10 mouse cellular contexts compared by ENCODE assay signal in the genomic region with DNA sequence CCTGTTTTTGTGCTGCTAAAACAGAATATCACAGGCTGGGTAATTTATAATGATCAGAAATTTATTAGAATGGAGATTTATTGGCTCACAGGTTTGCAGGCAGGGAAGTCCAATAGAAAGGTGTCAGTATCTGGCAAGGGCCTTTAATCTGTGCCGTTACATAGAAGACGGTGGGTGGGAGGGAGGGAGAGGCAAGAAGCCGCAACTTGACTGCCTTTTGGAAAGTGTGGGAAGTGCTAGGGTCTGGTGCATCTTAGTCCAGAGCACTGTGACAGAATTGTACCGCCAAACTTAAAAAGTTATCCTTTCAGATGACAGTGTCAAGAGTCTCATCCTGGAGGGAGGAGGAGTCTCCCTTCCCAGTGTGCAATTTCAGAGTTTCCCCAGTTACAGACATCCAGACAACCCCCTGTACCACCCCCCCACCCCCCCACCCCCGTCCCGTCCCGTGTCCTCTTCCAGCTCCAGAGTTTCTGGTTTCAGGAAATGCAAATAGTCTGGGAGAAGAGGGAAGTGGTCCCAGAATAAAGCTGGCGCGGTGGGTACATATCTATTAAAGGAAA.
DNase-seq lines count a peak whose midpoint lies in the region; ATAC-seq lines count a peak whose summit lies in the region.
"Had no signal": no experiment of that assay in that cellular context is flagged by ENCODE, and none has a peak within 500 bp of the region (broad histone marks: within the 10 kb centered on the region; RNA-seq: fewer than 3 reads in every experiment).

No protein-coding gene starts in this region.

- no peaks in the 10 kb centered on the region for H3K27me3 ChIP-seq in heart, embryonic 14.5 days (ENCODE audit: control insufficient read depth, insufficient read depth, low read length)
- H3K27me3 ChIP-seq in forebrain, embryonic 10.5 days (ENCODE audit: poor library complexity, severe bottlenecking), result peaks cover 27% of the 10 kb centered on the region
- peaks cover 8% of the 10 kb centered on the region for H3K27me3 ChIP-seq in limb, embryonic 12.5 days
- H3K27me3 ChIP-seq: megakaryocyte, embryonic 14.5 days had no signal

- peak overlapping the region; percentile 80 for H3K4me2 ChIP-seq in heart, embryonic 14.5 days (ENCODE audit: low read length)
- H3K4me2 ChIP-seq in limb, embryonic 12.5 days, result peak overlapping the region; percentile 34

- no peaks in the 10 kb centered on the region for H3K9me3 ChIP-seq in heart, embryonic 14.5 days (ENCODE audit: control insufficient read depth, low read length)
- H3K9me3 ChIP-seq in forebrain, embryonic 10.5 days, result no peaks in the 10 kb centered on the region
- no peaks in the 10 kb centered on the region for H3K9me3 ChIP-seq in limb, embryonic 12.5 days

- WGBS in heart, embryonic 14.5 days, result 5% methylated on average over 9 of the region's 9 CpGs
- WGBS in forebrain, embryonic 10.5 days, result 15% methylated on average over 9 of the region's 9 CpGs
- 13% methylated on average over 9 of the region's 9 CpGs for WGBS in limb, embryonic 12.5 days

- no peak for DNase-seq in heart, adult 11 months
- DNase-seq in ES-CJ7 (ENCODE audit: low read depth, low spot score), result peak; percentile 16
- DNase-seq in forebrain, embryonic 10.5 days (ENCODE audit: extremely low spot score, low spot score), result no peak
- DNase-seq in lung, postnatal 36 days, result no peak
- no peak for DNase-seq in Muller cell, postnatal 12 days (ENCODE audit: inconsistent ontology term)
- no peak for DNase-seq in right cerebral cortex, postnatal 36 days (ENCODE audit: low spot score in 2 of 2)

- H3K4me1 ChIP-seq in heart, embryonic 14.5 days (ENCODE audit: control insufficient read depth in 2 of 2, insufficient read depth in 2 of 2, low read length in 2 of 2), result peaks cover 0 to 11% of the 10 kb centered on the region in 2 experiments; a peak in 2 of 4 replicates
- H3K4me1 ChIP-seq in forebrain, embryonic 10.5 days, result peaks cover 34% of the 10 kb centered on the region
- H3K4me1 ChIP-seq in limb, embryonic 12.5 days (replicated peaks), result peaks cover 42% of the 10 kb centered on the region

- H3K4me3 ChIP-seq in heart, embryonic 14.5 days (ENCODE audit: control insufficient read depth in 1 of 2, insufficient read depth in 1 of 2, low read depth in 1 of 2, low read length in 2 of 2), result peak overlapping the region; percentile 18 to 33; a peak in 3 of 4 replicates
- peak overlapping the region; percentile 38 for H3K4me3 ChIP-seq in forebrain, embryonic 10.5 days
- H3K4me3 ChIP-seq in limb, embryonic 12.5 days (replicated peaks), result 0 out of 2 replicates have a peak overlapping the region, but pooled peaks have one; percentile 11
- H3K4me3 ChIP-seq: megakaryocyte, embryonic 14.5 days had no signal

- H3K36me3 ChIP-seq in heart, embryonic 14.5 days (ENCODE audit: control insufficient read depth, insufficient read depth, low read length), result no peaks in the 10 kb centered on the region
- H3K36me3 ChIP-seq in forebrain, embryonic 10.5 days (replicated peaks), result no peaks in the 10 kb centered on the region
- no peaks in the 10 kb centered on the region for H3K36me3 ChIP-seq in limb, embryonic 12.5 days

- no peak for ATAC-seq in heart, embryonic 14.5 days (ENCODE audit: insufficient number of reproducible peaks, insufficient read depth, low FRiP score, low read depth)
- no peak for ATAC-seq in limb, embryonic 12.5 days (ENCODE audit: insufficient number of reproducible peaks, insufficient read depth, low FRiP score, low TSS enrichment, low read depth)
- ATAC-seq: CD4-positive, CD25-positive, alpha-beta regulatory T cell, adult 4 months had no signal

- H3K9ac ChIP-seq in heart, embryonic 14.5 days (ENCODE audit: low read length), result peak overlapping the region; percentile 59; the same call in 1 of the 2 replicates
- no peak overlapping the region for H3K9ac ChIP-seq in limb, embryonic 12.5 days (replicated peaks)

- no peak overlapping the region for H3K27ac ChIP-seq in heart, embryonic 14.5 days (replicated peaks in 1 of 2; ENCODE audit: control insufficient read depth in 1 of 2, insufficient read depth in 1 of 2, low read depth in 2 of 2, low read length in 2 of 2)
- peak overlapping the region; percentile 15; the same call in 1 of the 2 replicates for H3K27ac ChIP-seq in forebrain, embryonic 10.5 days
- no peak overlapping the region for H3K27ac ChIP-seq in limb, embryonic 12.5 days
